Mouse (Mus musculus) limb, embryonic 12.5 days (tissue): ENCODE measurements around the gene 4932414N04Rik. TPM values are rescaled to one million over a fixed set of nuclear protein-coding genes. Genes with fewer than 3 reads are reported as not detected.

Experiments
- ATAC-seq: fragments of 200-750 bp; cut with Nextera tagmentation; 2 replicates; pipeline ENCODE4 v1.8.0; 2017; ENCODE audit warnings: low read depth, moderate TSS enrichment; ENCODE audit not compliant: insufficient number of reproducible peaks, insufficient read depth, low FRiP score, low TSS enrichment
- H3K27ac ChIP-seq: fragments of 300-500 bp; sonication (generic); 2 replicates; pipeline ENCODE4 v1.5.1; 2016; ENCODE audit warnings: mild to moderate bottlenecking, moderate library complexity
- H3K27me3 ChIP-seq: fragments of 300-500 bp; sonication (generic); 2 replicates; pipeline ENCODE4 v1.6.1; 2016; ENCODE audit warnings: mild to moderate bottlenecking, moderate library complexity
- H3K36me3 ChIP-seq: fragments of 300-500 bp; sonication (generic); 2 replicates; pipeline ENCODE4 v1.6.1; 2016; ENCODE audit warnings: mild to moderate bottlenecking, moderate library complexity
- H3K4me1 ChIP-seq: fragments of 300-500 bp; sonication (generic); replicated peaks from 2 replicates; pipeline ENCODE4 v1.6.1; 2016
- H3K4me2 ChIP-seq: fragments of 300-500 bp; sonication (generic); 2 replicates; pipeline ENCODE4 v1.6.1; 2016; ENCODE audit warnings: mild to moderate bottlenecking, moderate library complexity
- H3K4me3 ChIP-seq: fragments of 300-500 bp; sonication (generic); replicated peaks from 2 replicates; pipeline ENCODE4 v1.5.1; 2016; ENCODE audit warnings: mild to moderate bottlenecking
- H3K9ac ChIP-seq: fragments of 300-500 bp; sonication (generic); replicated peaks from 2 replicates; pipeline ENCODE4 v1.6.1; 2016; ENCODE audit warnings: mild to moderate bottlenecking, moderate library complexity
- H3K9me3 ChIP-seq: fragments of 300-500 bp; sonication (generic); 2 replicates; pipeline ENCODE4 v1.6.1; 2016; ENCODE audit warnings: mild to moderate bottlenecking, moderate library complexity
- WGBS: fragments of 180-500 bp; shearing (Covaris S2); methylation state at CpG from one replicate; pipeline ENCODE4 v1.1.7; 2016; 5-methylcytosine and 5-hydroxymethylcytosine counted together
- polyA plus RNA-seq: library from polyadenylated mRNA; unstranded; fragments of >200 nt; fragmentation: Nextera tagmentation; extraction: Ambion mirVana; gene quantifications from 2 replicates; pipeline ENCODE4 v1.2.1, GENCODE M21; 2016

4932414N04Rik gene
- polyA plus RNA-seq, 1 experiment from 2014 or later, result not detected

GRCm38 (mm10) chr2:68784710-68785427, 128.6 kb downstream of the 4932414N04Rik start:
- H3K9me3 ChIP-seq, result no peaks in the 10 kb centered on the region
- WGBS, result 37% methylated on average over 5 of the region's 5 CpGs
- peak; percentile 85 for ATAC-seq
- H3K36me3 ChIP-seq, result no peaks in the 10 kb centered on the region
- no peak overlapping the region for H3K4me3 ChIP-seq
- H3K27me3 ChIP-seq, result no peaks in the 10 kb centered on the region
- H3K4me1 ChIP-seq, result peaks cover 9% of the 10 kb centered on the region; the same call in 1 of the 2 replicates
- no peak overlapping the region for H3K4me2 ChIP-seq
- H3K27ac ChIP-seq, result no peak overlapping the region
- no peak overlapping the region for H3K9ac ChIP-seq

- Histone ChIP-seq H3K27me3 (no peaks in the 10 kb centered on the region), H3K36me3 (no peaks in the 10 kb centered on the region), H3K9me3 (no peaks in the 10 kb centered on the region), H3K27ac (no peak overlapping the region), H3K4me3 (no peak overlapping the region), H3K4me2 (no peak overlapping the region), H3K4me1 (peaks cover 8% of the 10 kb centered on the region; the same call in 1 of the 2 replicates), H3K9ac (no peak overlapping the region)
- 78% methylated on average over 3 of the region's 3 CpGs for WGBS
- no peak for ATAC-seq
These were observed 130.9 kb downstream of the 4932414N04Rik start for GRCm38 (mm10) chr2:68787161-68787675.

GRCm38 (mm10) chr2:68792296-68792695, 136.0 kb downstream of the 4932414N04Rik start:
- Histone ChIP-seq H3K4me2 (no peak overlapping the region), H3K4me3 (no peak overlapping the region), H3K27ac (no peak overlapping the region), H3K9me3 (no peaks in the 10 kb centered on the region), H3K27me3 (no peaks in the 10 kb centered on the region), H3K4me1 (peaks cover 3% of the 10 kb centered on the region; the same call in 1 of the 2 replicates), H3K36me3 (no peaks in the 10 kb centered on the region), H3K9ac (no peak overlapping the region)
- no peak for ATAC-seq
- 96% methylated on average over 5 of the region's 5 CpGs for WGBS

DNA sequence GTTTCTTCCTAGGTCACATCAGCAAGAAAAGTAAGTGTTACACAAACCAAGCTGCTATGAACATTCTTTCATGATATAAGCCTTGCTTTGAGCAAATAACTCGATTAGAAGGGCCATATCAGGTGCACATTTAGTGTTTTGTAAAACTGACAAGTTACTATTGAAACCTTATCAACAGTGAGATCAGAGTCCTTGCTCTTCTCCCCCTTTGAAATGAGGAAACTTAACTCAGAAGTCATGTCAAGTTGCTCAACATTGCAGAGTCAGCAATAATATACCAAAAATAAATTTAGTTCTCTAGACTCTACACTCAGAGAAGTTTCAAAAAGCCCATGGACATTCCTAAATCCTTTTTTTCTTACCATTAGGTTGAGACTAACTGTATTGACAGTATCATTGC, 137.2 kb downstream of the 4932414N04Rik start:
- Histone ChIP-seq H3K4me1 (peaks cover 3% of the 10 kb centered on the region; the same call in 1 of the 2 replicates), H3K27ac (no peak overlapping the region), H3K9ac (no peak overlapping the region), H3K4me3 (no peak overlapping the region), H3K27me3 (no peaks in the 10 kb centered on the region), H3K9me3 (no peaks in the 10 kb centered on the region), H3K36me3 (no peaks in the 10 kb centered on the region), H3K4me2 (no peak overlapping the region)
- ATAC-seq, result no peak
- 66% methylated on average over 1 of the region's 1 CpGs for WGBS

DNA sequence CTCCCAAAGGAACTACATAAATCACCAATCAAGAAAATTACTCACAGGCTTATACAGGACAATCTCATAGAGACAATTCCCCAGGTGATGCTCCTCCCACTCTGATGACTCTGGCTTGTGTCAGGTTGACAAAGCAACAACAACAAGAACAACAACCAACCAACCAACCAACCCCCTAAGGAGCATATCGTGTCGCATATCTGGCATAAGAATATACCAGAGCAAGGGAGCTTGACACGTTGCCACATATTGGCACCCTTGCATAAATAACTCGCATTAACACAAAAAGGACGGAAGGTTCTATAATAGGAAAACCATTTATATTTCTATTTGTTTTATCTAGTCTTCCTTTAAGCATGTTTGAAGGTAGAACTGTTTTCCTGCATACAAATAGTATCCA, 137.9 kb downstream of the 4932414N04Rik start:
- Histone ChIP-seq H3K27ac (no peak overlapping the region), H3K4me1 (peaks cover 3% of the 10 kb centered on the region; the same call in 1 of the 2 replicates), H3K9ac (no peak overlapping the region), H3K4me2 (no peak overlapping the region), H3K9me3 (no peaks in the 10 kb centered on the region), H3K36me3 (no peaks in the 10 kb centered on the region), H3K27me3 (no peaks in the 10 kb centered on the region), H3K4me3 (no peak overlapping the region)
- no peak for ATAC-seq
- WGBS, result 94% methylated on average over 5 of the region's 5 CpGs

DNA sequence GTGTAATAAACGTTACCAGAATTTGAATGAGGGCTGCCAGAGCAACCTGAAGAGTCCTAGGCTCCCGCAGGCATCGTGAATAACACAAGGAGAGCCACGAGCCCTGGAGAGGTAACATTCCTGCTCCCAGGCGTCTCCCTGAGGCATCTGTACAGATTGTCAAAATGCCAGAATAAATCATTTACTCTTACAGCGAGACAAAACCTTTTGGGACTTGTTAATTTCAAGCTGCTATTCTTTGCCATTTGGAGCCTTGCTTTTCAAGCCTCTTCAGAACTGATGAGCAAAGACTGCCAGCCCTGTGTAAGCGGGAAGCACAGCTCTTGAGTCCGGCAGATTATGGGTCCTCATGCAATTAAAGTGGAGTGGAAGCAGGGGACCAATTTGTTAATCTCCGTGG, 138.3 kb downstream of the 4932414N04Rik start:
- Histone ChIP-seq H3K27ac (no peak overlapping the region), H3K9me3 (no peaks in the 10 kb centered on the region), H3K36me3 (no peaks in the 10 kb centered on the region), H3K27me3 (no peaks in the 10 kb centered on the region), H3K4me2 (no peak overlapping the region), H3K4me3 (no peak overlapping the region), H3K4me1 (peaks cover 3% of the 10 kb centered on the region; the same call in 1 of the 2 replicates), H3K9ac (no peak overlapping the region)
- 52% methylated on average over 9 of the region's 9 CpGs for WGBS
- no peak for ATAC-seq

- H3K9me3 ChIP-seq, result no peaks in the 10 kb centered on the region
- no peak overlapping the region for H3K4me2 ChIP-seq
- no peaks in the 10 kb centered on the region for H3K36me3 ChIP-seq
- peaks cover 9% of the 10 kb centered on the region; the same call in 1 of the 2 replicates for H3K4me1 ChIP-seq
- no peak overlapping the region for H3K4me3 ChIP-seq
- H3K9ac ChIP-seq, result no peak overlapping the region
- H3K27ac ChIP-seq, result no peak overlapping the region
- no peak for ATAC-seq
- 72% methylated on average over 10 of the region's 10 CpGs for WGBS
- H3K27me3 ChIP-seq, result no peaks in the 10 kb centered on the region
These were observed 139.9 kb downstream of the 4932414N04Rik start for GRCm38 (mm10) chr2:68796011-68796775.

GRCm38 (mm10) chr2:68797106-68797505, 140.8 kb downstream of the 4932414N04Rik start:
- Histone ChIP-seq H3K9me3 (no peaks in the 10 kb centered on the region), H3K36me3 (no peaks in the 10 kb centered on the region), H3K27ac (no peak overlapping the region), H3K4me2 (no peak overlapping the region), H3K27me3 (no peaks in the 10 kb centered on the region), H3K9ac (no peak overlapping the region), H3K4me1 (peaks cover 9% of the 10 kb centered on the region; the same call in 1 of the 2 replicates), H3K4me3 (no peak overlapping the region)
- no peak for ATAC-seq
- 79% methylated on average over 4 of the region's 4 CpGs for WGBS

Other genes starting within 250 kb of the 4932414N04Rik start
- 18.5 and 21.2 TPM in 2 replicates for gene Stk39, start 184.2 kb upstream of the 4932414N04Rik start, polyA plus RNA-seq
- gene 4933409G03Rik, start 74.1 kb upstream of the 4932414N04Rik start, polyA plus RNA-seq, result not detected in 2 replicates
- gene Cers6, start 205.0 kb downstream of the 4932414N04Rik start, polyA plus RNA-seq, result 21.5 and 24.1 TPM in 2 replicates